Mouse (Mus musculus) ES-Bruce4 (cell line): Measurements from ENCODE around the gene Gm5565. TPM values are rescaled to one million over a fixed set of nuclear protein-coding genes. Genes with fewer than 3 reads are reported as not detected.
A peak's percentile ranks its signal among the peaks of the same experiment; 100 is the strongest.
"Not testable (repeated sequence)": the region's sequence is repeated elsewhere in the genome, so short reads cannot be mapped to it uniquely, and the experiment has no call there.

ENCODE experiments used
- H3K27ac ChIP-seq: 2 replicates; pipeline ENCODE4 v1.5.1; 2012; ENCODE audit warnings: low read length, inconsistent platforms; ENCODE audit not compliant: insufficient read depth
- H3K27me3 ChIP-seq: 2 replicates; pipeline ENCODE4 v1.6.1; 2012; ENCODE audit warnings: mild to moderate bottlenecking, low read length, inconsistent platforms; ENCODE audit not compliant: control insufficient read depth, poor library complexity, insufficient read depth, severe bottlenecking
- H3K36me3 ChIP-seq: 2 replicates; pipeline ENCODE4 v1.6.1; 2012; ENCODE audit warnings: inconsistent platforms, mild to moderate bottlenecking, low read length, moderate library complexity; ENCODE audit not compliant: control insufficient read depth, poor library complexity, insufficient read depth, severe bottlenecking
- H3K4me1 ChIP-seq: one replicate; pipeline ENCODE4 v1.8.1; 2011; ENCODE audit warnings: low read length; ENCODE audit not compliant: control insufficient read depth, insufficient read depth
- H3K4me3 ChIP-seq: 2 replicates; pipeline ENCODE4 v1.5.1; 2011; ENCODE audit warnings: low read depth, mild to moderate bottlenecking, low read length
- H3K9ac ChIP-seq: 2 replicates; pipeline ENCODE4 v1.6.1; 2012; ENCODE audit warnings: low read depth, mild to moderate bottlenecking, inconsistent platforms; ENCODE audit not compliant: poor library complexity, severe bottlenecking
- H3K9me3 ChIP-seq: replicated peaks from 2 replicates; pipeline ENCODE4 v1.6.1; 2012; ENCODE audit warnings: mild to moderate bottlenecking, low read length, inconsistent platforms; ENCODE audit not compliant: control insufficient read depth, poor library complexity, insufficient read depth, severe bottlenecking
- CTCF ChIP-seq: IDR thresholded peaks from one replicate; pipeline ENCODE4 v1.8.1; 2011; ENCODE audit warnings: low read depth, low read length
- EP300 ChIP-seq: IDR thresholded peaks from 2 replicates; pipeline ENCODE4 v1.6.1; 2011; ENCODE audit warnings: low read depth, low read length; ENCODE audit not compliant: insufficient read depth
- POLR2A ChIP-seq: IDR thresholded peaks from one replicate; pipeline ENCODE4 v1.8.1; 2011; ENCODE audit warnings: low read length; ENCODE audit not compliant: insufficient read depth
- polyA plus RNA-seq: library from polyadenylated mRNA; stranded (reverse); fragments of >200 nt; gene quantifications from 2 replicates; pipeline ENCODE4 v1.2.4, GENCODE M21; 2011; ENCODE audit warnings: low read depth; ENCODE audit not compliant: missing spikeins, insufficient read depth, insufficient read length

The Gm5565 gene
- polyA plus RNA-seq, 1 experiment = not detected

DNA sequence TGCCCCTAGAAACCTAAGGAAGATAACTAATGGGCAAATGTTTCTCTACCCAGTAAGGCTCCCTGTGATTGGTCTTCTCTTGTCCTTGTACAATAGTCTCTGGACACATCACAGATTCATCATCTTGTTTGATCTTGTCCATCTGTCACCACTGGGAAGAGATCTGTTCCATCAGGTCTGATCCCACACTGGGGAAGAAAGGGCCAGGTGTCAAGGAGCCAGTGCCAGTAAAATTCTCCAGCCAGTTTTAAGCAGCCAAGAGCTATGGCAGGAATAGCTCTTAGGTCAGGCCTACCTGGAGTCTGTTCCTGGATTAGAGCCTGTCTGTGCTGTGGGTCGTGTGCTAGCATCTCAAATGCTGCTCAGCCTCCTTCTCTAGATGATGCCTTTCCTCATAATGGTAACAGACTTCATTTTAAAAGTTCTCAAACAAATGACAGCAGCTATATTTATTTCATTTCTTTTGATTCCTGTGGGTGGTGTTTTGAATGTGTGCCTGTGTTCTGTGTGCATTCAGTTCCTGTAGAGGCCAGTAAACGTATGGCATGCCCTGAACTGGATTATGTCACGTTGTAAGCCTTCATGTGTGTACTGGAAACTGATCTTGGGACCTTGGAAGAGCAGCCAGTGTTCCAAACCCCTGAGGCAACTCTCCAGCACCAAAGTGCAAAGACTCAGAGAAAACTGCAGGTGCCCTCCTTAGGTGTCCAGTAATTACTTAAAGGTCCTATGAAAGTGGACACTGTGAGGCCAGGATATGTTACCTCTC lies 30.3 kb upstream of the Gm5565 start:
- H3K9ac ChIP-seq = no peak overlapping the region
- H3K9me3 ChIP-seq = no peaks in the 10 kb centered on the region
- H3K4me3 ChIP-seq = no peak overlapping the region
- TF ChIP-seq EP300 = no peak
- no peak for TF ChIP-seq POLR2A
- TF ChIP-seq CTCF = no peak
- H3K36me3 ChIP-seq = no peaks in the 10 kb centered on the region
- no peaks in the 10 kb centered on the region for H3K4me1 ChIP-seq
- H3K27ac ChIP-seq = no peak overlapping the region
- H3K27me3 ChIP-seq = no peaks in the 10 kb centered on the region

DNA sequence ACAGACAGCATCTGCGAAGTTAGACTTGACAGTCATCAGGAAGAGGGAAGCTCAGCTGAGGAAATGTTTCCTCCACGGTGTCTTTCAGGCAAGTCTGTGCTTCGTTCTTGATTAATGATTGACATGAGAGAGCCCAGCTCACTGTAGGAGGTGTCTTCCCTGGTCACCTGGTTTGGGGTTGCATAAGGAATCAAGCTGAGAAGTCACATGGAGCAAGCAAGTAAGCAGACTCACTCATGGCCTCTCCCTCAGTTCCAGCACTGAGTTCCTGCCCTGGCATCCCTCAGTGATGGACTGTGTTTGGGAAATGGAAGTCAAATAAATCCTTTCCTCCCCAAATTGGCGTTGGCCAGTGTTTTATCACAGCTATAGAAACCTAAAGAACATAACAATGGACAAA lies 29.8 kb upstream of the Gm5565 start:
- H3K9me3 ChIP-seq = no peaks in the 10 kb centered on the region
- H3K27ac ChIP-seq = no peak overlapping the region
- no peak for TF ChIP-seq CTCF
- no peak for TF ChIP-seq EP300
- TF ChIP-seq POLR2A = no peak
- no peak overlapping the region for H3K9ac ChIP-seq
- H3K4me1 ChIP-seq = no peaks in the 10 kb centered on the region
- H3K27me3 ChIP-seq = no peaks in the 10 kb centered on the region
- no peak overlapping the region for H3K4me3 ChIP-seq
- no peaks in the 10 kb centered on the region for H3K36me3 ChIP-seq

DNA sequence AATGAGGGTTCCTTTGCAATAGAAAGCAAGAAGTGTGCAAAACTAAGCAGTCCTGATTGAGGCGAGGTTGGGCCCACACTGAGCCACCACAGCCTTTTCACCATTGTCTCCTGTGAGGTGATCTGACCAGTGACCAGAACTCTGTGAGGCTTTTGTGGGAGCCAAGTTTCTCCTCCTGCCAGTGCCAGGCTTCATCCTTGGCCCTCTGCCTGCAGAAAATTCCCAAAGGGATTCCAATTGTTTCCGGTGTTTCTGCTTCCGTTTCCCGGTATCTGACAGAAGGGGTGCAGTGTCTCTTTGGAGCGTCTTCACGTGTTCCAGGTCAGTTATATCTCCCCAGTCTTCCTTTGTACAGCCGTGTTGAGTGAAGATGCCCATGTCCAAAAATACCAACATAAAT lies 28.4 kb upstream of the Gm5565 start:
- no peak for TF ChIP-seq POLR2A
- TF ChIP-seq CTCF = no peak
- TF ChIP-seq EP300 = no peak
- Histone ChIP-seq H3K27ac (no peak overlapping the region), H3K4me3 (no peak overlapping the region), H3K9ac (no peak overlapping the region), H3K36me3 (no peaks in the 10 kb centered on the region), H3K4me1 (no peaks in the 10 kb centered on the region), H3K9me3 (no peaks in the 10 kb centered on the region), H3K27me3 (no peaks in the 10 kb centered on the region)

DNA sequence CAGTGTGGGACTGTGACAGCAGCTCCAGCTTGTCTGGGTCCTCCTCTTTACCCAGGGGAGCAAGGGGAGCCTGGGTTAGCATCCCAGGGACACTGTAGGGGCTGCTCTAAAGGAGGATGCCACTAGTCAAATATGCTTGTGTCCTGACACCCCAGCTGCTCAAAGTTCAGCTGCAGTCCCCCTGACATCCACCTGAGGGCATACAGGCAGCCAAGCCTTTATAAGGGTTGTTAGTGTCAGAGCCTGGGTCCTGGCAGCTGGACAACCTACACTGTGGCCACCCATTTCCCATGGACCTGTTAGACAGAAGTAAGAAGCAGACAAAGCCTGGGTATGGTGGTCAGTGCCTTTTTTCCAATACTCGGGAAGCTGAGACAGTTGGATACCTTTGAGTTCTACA lies 27.8 kb upstream of the Gm5565 start:
- Histone ChIP-seq H3K27me3 (no peaks in the 10 kb centered on the region), H3K9me3 (no peaks in the 10 kb centered on the region), H3K36me3 (no peaks in the 10 kb centered on the region), H3K4me3 (no peak overlapping the region), H3K9ac (no peak overlapping the region), H3K27ac (no peak overlapping the region), H3K4me1 (no peaks in the 10 kb centered on the region)
- TF ChIP-seq POLR2A (no peak), CTCF (peak; percentile 0)

DNA sequence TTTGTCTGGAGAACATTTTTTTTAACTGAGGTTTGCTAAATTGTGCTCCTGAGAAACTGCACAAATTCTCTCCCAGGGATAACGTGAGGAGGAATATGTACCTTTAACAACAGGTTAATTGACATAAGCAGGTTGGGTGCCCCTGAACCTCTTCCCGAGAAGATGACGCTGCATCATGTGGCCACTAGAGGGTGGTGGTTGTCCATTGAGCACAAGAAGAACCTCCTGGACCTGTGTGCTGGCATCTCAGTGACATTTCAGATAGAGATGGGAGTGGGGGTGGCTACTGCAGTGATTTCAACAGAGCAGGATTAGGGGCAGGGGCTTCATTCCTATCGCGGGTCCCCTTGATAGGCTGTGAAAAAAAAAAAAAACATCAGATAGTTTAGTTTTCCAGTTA lies 27.1 kb upstream of the Gm5565 start:
- H3K27ac ChIP-seq, H3K36me3 ChIP-seq, H3K4me1 ChIP-seq, H3K27me3 ChIP-seq, H3K9me3 ChIP-seq, H3K4me3 ChIP-seq, H3K9ac ChIP-seq: not testable (repeated sequence)
- peak; percentile 52 for TF ChIP-seq CTCF

DNA sequence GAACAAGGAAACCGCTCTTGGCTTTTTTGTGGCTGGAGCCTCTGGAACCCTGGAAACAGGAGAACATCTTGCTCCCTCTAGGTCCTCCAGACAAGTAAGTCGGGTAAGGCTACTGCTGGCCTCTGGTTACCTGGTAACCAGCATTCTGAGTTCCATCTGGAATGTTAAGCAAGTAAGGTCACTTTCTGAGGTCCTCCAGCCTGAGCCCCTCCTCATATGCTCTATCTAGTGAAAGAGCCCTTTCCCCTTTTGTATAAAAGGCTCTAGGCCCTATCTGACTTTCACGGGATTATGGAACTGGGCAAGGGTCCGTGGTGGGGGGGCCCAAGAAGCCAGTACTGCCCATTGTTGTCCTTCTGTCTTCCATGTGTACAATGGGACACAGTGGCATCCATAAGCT lies 24.9 kb upstream of the Gm5565 start, which contains the start of gene 1700001J03Rik:
TSS of gene 1700001J03Rik (minus strand) at position 101 of the 400 bp plus-strand sequence.
- H3K27ac ChIP-seq, H3K27me3 ChIP-seq, H3K9me3 ChIP-seq, H3K36me3 ChIP-seq, H3K4me3 ChIP-seq, H3K9ac ChIP-seq, H3K4me1 ChIP-seq: not testable (repeated sequence)
